Mouse (Mus musculus) thymus, postnatal 4 days (tissue): ENCODE results near the gene Gps1.
A peak's percentile ranks its signal among the peaks of the same experiment; 100 is the strongest.
"Not testable (repeated sequence)": the region's sequence is repeated elsewhere in the genome, so short reads cannot be mapped to it uniquely, and the experiment has no call there.

Experiments
- DNase-seq: peaks from one replicate; pipeline ENCODE4 v3.0.0; 2021

The Gps1 gene

DNA sequence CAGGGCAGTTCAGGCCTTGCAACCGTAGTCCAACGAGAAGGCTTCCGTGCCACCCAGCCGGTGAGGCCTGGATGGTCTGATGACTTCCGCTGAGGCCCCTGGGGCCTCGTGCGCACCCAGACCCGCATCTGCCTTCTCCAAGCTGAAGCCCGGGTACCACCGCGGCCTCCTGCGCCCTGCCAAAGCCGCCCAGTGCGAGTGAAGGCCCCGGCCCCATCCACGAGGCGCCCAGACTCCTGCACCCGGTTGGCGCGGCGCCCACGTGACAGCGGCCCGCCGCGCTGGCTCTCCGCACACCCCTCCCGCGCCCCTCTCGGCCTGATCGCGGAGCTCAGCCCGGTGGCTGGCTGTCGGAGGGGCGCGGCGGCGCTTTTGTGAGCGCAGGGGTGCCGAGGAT, 39.5 kb downstream of the Gps1 start:
- DNase-seq = no peak

- peak; percentile 97 for DNase-seq
These were observed 40.1 kb downstream of the Gps1 start, which contains the start of gene Fasn for GRCm38 (mm10) chr11:120823956-120824786. Gene Fasn (minus strand): TSS chr11:120824547.

DNA sequence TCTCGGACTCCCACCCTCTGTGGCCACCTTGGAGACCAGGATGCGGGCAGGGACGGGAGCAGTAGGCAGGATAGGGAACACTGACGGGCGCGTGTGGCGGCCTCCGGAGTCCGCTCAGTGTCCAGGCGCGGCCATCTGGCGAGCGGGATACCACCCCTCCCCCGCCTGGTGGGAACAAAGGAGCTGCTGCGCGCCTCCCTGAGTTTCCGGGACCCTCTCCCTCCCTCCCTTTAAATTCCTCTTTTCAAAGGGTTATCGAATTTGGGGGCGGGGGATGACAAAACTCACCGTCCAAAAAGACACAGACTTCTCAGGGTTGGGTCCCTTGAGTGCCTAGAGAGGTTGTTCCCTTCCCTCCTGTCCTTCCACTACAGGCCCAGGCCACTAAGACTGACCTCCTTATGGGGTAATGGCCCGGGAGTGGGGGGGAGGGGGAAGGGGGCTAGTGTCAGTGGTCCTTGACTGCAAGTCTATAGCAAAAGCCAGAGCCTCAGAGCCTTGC, 40.8 kb downstream of the Gps1 start:
- DNase-seq = no peak

DNA sequence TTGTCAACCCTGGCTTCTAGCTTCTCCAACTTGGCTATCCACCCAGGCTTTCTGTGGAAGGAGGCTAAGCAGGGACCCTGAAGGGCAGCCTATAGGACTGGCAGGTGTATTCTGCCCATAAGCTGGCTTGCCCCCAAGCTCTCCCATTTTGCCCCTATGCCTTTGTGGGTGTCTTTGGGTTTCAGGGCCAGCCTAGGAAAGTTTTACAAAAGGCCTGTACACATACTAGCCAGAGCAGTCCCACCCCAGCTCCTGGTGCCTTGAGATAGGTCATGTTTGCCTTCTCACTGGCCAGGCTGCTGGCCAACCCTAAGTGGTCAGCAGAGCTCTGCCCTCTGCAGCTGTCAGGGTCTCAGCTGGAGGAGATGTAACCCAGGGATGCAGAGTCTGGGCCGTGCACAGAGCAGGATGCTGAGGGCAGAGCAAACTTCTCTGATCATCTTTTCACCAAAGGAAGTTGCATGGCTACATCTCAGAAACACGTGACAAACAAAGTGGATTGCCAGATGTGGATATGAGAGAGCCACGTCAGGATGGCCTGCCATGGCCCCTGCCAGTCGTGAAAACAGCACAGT, 41.3 kb downstream of the Gps1 start:
- peak; percentile 39 for DNase-seq

- DNase-seq = no peak
These were observed 42.2 kb downstream of the Gps1 start for GRCm38 (mm10) chr11:120826016-120826953.

DNA sequence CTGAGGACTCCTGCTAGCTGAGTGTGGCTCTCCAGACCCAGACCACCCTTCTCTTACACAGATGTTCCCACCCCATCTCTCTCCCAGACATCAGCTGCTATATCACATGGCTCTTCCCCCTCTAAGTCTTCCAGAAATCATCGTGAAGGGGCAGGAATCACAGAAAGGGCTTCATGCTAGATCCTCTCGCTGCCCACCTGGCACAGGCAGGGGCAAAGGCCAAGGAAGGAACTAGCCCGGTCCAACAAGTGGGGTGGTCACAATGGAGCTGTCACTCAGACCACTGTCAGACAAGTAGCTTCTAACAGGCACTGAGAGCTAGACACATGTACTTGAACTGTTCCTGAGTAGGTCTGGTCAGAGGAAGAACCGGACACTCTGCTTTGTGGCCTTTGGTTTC, 44.3 kb downstream of the Gps1 start:
- DNase-seq = no peak

GRCm38 (mm10) chr11:120829757-120830532, 45.9 kb downstream of the Gps1 start:
- no peak for DNase-seq

GRCm38 (mm10) chr11:120830686-120831085, 46.6 kb downstream of the Gps1 start:
- DNase-seq = no peak

DNA sequence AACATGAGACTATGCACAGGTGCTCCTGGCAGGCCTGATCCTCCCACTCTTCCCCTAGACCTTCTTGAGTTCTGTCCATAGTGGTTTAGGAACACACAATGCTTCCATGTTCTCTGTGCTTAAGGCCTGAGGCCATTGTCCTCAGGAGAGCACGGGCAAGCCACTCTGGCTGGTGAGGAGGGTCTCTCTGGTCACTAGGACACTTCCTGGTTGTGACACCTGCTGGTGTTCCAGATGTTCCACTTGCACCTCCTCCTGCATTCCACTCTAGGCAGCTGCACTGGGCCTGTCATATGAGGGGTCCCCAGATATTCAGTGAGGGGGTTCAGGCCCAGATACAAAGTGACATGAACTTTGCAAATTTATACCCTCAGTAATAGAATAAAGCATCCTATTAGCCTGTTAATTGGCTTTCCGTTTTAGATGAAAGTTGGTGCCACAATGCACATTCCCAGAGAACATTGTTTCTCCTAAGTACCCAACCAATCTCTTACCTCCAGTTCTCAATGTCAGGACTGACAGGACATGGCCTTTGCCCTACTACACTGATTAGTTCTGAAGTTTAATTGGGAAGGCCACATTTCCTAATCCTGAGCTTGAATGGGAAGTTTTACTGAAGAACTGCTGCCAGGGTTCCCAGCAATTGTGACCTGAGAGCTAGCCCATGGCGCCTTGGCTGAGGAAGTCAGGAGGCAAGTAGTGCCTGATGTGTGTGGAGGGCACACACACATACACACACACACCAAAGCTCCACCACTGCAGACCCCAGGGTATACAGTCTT, 47.8 kb downstream of the Gps1 start:
- no peak for DNase-seq

- not testable (repeated sequence) for DNase-seq
These were observed 48.9 kb downstream of the Gps1 start for GRCm38 (mm10) chr11:120832962-120833361.

- DNase-seq = no peak
These were observed 49.6 kb downstream of the Gps1 start for GRCm38 (mm10) chr11:120833555-120834280.
